Mouse (Mus musculus): ENCODE data around the gene Phxr2.
"Not testable (repeated sequence)": the region's sequence is repeated elsewhere in the genome, so short reads cannot be mapped to it uniquely, and the experiment has no call there.

The Phxr2 gene

DNA sequence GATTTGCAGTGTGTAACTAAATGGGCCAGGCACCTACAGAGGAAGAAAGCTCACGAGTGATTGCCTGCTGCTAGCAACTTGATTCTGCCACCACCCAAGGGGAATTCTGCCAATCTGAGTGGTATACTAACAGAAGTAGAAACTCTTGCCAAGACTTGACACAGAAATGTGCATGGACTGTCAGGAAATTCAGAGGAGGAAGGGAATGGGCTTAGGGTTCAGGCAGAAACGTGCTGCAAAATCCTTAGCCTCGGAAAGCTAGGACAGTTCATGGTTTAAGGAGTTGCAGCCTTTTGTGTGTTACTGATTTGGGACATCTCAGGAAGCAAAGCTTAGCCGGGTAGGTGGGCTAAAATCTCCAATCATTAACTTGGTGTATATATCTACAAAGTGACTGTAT is at the start of gene Phxr2:
TSS of gene Phxr2 (minus strand) at position 101 of the 400 bp plus-strand sequence.
- DNase-seq, result no peak

DNA sequence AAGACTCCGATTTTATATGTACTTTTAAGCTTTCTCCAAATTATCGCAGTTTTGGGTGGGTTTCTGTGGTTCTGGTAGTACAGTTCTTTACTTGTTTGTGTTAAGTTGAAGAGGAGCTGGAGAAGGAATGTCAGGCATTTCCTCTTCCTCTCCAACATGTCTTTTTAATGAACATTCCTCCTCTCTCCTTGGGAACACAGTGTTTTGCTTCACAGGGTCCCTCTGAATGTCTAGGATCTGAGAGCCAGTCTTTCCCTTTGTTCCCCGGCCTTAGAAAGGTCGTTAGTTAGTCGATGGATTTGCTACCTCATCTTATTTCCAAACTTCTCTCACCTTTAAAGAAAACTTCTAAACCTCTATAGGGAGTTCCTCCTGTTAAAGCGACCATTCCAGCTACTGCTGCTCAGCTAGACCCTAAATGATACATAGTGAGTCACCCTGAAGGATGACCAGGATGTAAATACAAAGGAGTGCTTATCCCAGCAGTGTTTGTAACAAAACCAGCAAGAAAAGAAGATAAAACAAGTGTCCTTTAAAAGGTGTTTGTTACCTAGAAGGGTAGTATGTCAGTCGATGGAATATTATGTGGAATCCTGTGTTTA is 46.9 kb upstream of the Phxr2 start:
- DNase-seq, result no peak

- DNase-seq, result no peak
Observed at GRCm38 (mm10) chr10:99171961-99172497, 45.9 kb upstream of the Phxr2 start.

- DNase-seq, result no peak
Observed at GRCm38 (mm10) chr10:99169765-99170129, 43.6 kb upstream of the Phxr2 start.

GRCm38 (mm10) chr10:99168840-99169764 is 43.0 kb upstream of the Phxr2 start:
- DNase-seq, result peak; percentile 29

DNA sequence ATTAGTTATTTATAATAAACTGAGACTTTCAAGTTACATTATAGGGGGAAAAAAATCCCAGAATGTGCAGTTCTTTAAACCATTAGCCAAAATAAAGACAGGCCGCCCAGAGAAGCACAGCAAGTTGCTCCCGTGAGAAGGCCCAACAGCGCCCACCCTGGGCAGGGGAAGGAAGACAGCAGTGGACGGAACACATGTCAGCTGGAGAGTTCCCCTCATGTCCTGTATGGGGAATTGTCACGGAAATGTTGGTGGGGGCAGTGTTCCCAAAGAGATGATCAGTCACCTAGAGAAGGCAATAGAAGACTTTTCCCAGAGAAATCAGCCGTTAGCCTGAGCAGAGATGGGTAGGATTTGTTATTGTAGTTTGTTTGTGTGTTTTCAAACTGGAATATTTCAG is 42.3 kb upstream of the Phxr2 start:
- no peak for DNase-seq

DNA sequence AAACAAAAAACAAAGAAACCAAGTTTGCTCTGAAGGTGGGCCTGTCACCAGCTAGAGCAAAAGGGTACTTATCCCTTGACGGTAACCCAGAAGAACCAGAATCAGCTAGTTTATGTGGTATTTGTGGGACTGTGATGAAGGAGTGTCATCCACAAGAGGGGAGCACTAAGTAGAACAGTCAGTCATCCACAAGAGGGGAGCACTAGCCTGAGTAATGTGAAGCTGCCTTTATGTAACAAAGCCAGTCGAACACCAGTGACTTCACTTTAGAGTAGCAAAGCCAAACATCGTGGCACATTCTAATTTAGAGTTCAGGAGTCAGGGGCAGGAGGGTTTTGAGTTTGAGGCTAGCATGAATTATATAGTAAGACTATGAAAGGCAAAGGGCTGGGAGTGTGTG is 40.3 kb upstream of the Phxr2 start:
- no peak for DNase-seq

- no peak for DNase-seq
Observed at GRCm38 (mm10) chr10:99165751-99166282, 39.7 kb upstream of the Phxr2 start.

GRCm38 (mm10) chr10:99164871-99165477 is 38.8 kb upstream of the Phxr2 start:
- no peak for DNase-seq

GRCm38 (mm10) chr10:99163002-99163401 is 36.9 kb upstream of the Phxr2 start:
- no peak for DNase-seq

DNA sequence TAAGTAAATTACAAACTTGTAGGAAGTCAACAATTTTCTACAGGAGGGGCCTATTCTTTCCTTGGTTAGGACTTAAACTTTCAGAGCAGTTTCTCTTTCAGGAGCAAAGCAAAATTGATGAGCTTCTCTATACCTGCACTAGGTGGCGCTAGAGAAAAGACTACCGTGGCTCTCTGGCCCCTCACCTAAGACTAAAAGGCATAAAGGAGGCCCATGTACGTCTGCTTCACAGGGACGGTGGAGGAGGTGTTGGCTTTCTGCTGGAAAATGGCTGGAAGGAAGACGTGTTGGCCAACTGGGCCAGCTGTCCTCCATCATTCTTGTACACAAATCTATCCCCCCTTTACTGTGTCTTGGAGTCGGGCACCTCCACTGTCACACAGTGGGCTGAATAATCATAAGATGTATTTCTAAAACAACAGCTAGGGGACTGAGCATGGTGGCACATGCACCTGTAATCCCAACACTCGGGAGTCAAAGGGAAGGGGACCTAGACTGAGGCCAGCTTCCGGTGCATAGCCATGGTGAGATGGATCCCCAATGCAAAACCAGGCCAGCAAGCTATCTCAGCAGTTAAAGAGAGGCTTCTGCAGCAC is 36.0 kb upstream of the Phxr2 start:
- DNase-seq, result no peak

GRCm38 (mm10) chr10:99157697-99158096 is 31.6 kb upstream of the Phxr2 start:
- not testable (repeated sequence) for DNase-seq

GRCm38 (mm10) chr10:99156808-99157207 is 30.7 kb upstream of the Phxr2 start:
- DNase-seq, result no peak

GRCm38 (mm10) chr10:99154635-99155034 is 28.5 kb upstream of the Phxr2 start:
- no peak for DNase-seq

GRCm38 (mm10) chr10:99152063-99152462 is 25.9 kb upstream of the Phxr2 start:
- DNase-seq, result no peak

DNA sequence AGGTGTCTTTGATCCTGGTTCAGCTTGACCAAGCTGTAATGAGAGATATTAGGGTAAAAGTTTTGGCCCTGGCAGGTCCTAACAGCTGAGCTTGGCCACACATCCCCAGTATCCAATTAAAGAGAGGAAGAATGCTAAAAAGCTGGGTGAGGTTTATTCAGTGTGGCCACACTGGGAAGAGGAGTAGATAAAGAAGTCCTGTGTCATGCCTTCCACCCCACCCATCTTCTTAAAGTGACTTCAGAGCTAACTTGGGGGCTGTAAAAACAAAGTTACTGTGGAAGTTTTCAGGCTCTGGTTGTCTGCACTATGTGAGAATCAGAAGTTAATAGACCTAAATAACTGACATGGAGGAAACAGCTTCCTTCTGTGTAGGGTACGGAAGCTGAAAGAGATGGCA is 25.5 kb upstream of the Phxr2 start:
- DNase-seq, result no peak

GRCm38 (mm10) chr10:99150016-99150415 is 23.9 kb upstream of the Phxr2 start:
- DNase-seq, result no peak

GRCm38 (mm10) chr10:99146596-99146995 is 20.5 kb upstream of the Phxr2 start:
- DNase-seq, result no peak

GRCm38 (mm10) chr10:99145611-99146010 is 19.5 kb upstream of the Phxr2 start:
- DNase-seq, result no peak

DNA sequence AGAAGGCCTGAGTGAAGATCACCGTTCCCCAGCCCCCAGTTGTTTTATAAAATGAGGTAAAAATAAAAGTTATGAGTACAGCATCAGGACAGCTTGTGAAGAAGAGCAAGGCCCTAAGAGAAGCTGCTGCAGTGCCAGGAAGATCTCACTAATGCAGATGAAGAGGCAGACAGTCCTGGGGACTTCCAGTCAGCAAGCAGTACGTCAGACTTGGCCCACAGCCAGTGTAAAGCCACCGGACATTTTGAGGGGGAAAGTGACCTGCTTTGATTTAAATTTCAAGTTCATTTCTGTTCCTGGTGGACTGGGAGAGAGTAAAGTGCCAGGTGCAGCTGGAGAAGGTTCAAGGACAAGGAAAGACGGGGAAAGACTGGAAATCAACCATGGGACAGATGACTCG is 10.2 kb upstream of the Phxr2 start:
- no peak for DNase-seq

DNA sequence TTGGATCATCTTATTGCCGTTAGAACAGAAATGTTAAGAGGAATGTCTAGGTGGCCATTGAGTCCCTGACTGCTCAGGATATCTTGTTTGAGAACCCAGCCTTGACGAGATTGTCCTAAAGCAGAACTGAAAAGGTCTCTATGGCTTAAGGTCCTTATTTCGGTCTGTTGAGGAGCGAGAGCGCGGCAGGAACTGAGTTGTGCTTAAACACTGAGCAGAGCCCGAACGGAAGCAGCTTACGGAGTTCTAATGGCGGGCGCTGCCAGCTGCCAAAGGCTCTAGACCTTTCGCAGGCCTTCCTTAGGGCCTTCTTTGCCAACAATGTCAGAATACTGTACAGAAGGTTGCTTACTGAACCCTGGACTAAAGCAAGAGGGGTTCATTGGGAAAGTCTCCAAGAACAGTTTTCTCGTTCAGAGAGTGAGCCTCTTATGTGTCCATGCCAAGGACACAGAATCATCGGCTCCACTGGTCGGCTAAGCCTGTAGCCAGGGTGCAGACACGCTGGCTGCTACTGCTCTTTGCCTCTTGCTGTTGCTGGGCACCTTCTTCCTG is 7.3 kb upstream of the Phxr2 start:
- no peak for DNase-seq

DNA sequence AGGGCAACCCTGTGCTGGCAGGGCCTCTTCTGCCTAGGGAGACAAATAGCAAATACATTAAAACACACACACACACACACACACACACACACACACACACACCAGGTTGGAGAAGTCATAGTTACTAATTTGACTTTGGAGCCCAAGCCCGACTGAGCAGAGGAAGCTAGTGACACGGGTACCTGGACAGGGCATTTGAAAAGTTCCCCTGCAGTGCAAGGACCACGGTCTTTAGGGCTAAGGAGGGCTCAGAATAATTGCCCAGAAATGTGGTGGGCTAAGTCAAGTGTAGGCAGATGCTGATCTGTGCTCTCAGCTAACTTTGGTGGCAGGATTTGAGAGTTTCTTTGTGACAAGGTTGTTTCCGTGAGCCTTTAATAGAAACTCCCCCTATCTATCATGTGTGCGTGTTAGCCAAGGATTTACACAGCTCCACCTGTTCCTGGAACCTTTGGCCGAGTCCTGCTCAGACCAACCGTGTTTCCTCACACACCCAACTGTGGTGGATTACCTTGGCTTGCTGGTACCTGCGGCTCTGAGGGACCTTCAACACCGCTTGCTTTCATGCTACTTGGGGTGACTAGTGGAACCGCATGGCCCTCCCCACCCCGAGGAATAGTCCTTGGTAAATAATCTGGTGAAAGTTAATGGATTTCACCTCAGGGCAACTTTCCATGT is 6.6 kb upstream of the Phxr2 start:
- DNase-seq, result no peak

Data from cerebellum, adult 11 months (tissue).